Mouse (Mus musculus) neural tube, embryonic 11.5 days (tissue): Measurements from ENCODE around the gene Gm12216. TPM values are rescaled to one million over a fixed set of nuclear protein-coding genes. Genes with fewer than 3 reads are reported as not detected.

ENCODE experiments used
- ATAC-seq: fragments of 200-750 bp; cut with Nextera tagmentation; 2 replicates; pipeline ENCODE4 v1.8.0; 2017; ENCODE audit warnings: moderate number of reproducible peaks, mild to moderate bottlenecking, moderate TSS enrichment, moderate library complexity; ENCODE audit not compliant: insufficient read depth, low FRiP score, low TSS enrichment
- DNase-seq: peaks from one replicate; pipeline ENCODE4 v3.0.0-alpha.2; 2015; ENCODE audit warnings: low spot score
- H3K27ac ChIP-seq: fragments of 300-500 bp; sonication (generic); 2 replicates; pipeline ENCODE4 v1.5.1; 2014; ENCODE audit warnings: low read depth, mild to moderate bottlenecking, low read length
- H3K27me3 ChIP-seq: fragments of 300-500 bp; sonication (generic); 2 replicates; pipeline ENCODE4 v1.6.1; 2014; ENCODE audit warnings: mild to moderate bottlenecking, low read length, mixed read lengths; ENCODE audit not compliant: control insufficient read depth, insufficient read depth
- H3K36me3 ChIP-seq: fragments of 300-500 bp; sonication (generic); 2 replicates; pipeline ENCODE4 v1.6.1; 2014; ENCODE audit warnings: mild to moderate bottlenecking, low read length, moderate library complexity, mixed read lengths; ENCODE audit not compliant: control insufficient read depth, insufficient read depth
- H3K4me1 ChIP-seq: fragments of 300-500 bp; sonication (generic); 2 replicates; pipeline ENCODE4 v1.6.1; 2014; ENCODE audit warnings: low read length, mixed read lengths; ENCODE audit not compliant: control insufficient read depth, insufficient read depth
- H3K4me2 ChIP-seq: fragments of 300-500 bp; sonication (generic); 2 replicates; pipeline ENCODE4 v1.6.1; 2014; ENCODE audit warnings: low read depth, mild to moderate bottlenecking, moderate library complexity
- H3K4me3 ChIP-seq: fragments of 300-500 bp; sonication (generic); 2 replicates; pipeline ENCODE4 v1.5.1; 2014; ENCODE audit warnings: low read depth, low read length
- H3K9ac ChIP-seq: fragments of 300-500 bp; sonication (generic); 2 replicates; pipeline ENCODE4 v1.6.1; 2014; ENCODE audit warnings: mild to moderate bottlenecking, low read length
- H3K9me3 ChIP-seq: fragments of 300-500 bp; sonication (generic); 2 replicates; pipeline ENCODE4 v1.6.1; 2016; ENCODE audit warnings: low read length; ENCODE audit not compliant: control insufficient read depth
- WGBS: fragments of 180-500 bp; shearing (Covaris S2); extraction: QIAGEN DNeasy Blood & Tissue Kit; methylation state at CpG from one replicate; pipeline ENCODE4 v1.1.7; 2014; 5-methylcytosine and 5-hydroxymethylcytosine counted together
- polyA plus RNA-seq: library from polyadenylated mRNA; unstranded; fragments of >200 nt; fragmentation: Nextera tagmentation; extraction: Ambion mirVana; gene quantifications from 2 replicates; pipeline ENCODE4 v1.2.1, GENCODE M21; 2014

Gene Gm12216
- polyA plus RNA-seq, 1 experiment from 2014 or later, result not detected

GRCm38 (mm10) chr11:53769185-53769576 is 89.9 kb downstream of the Gm12216 start:
- H3K4me3 ChIP-seq, result no peak overlapping the region
- H3K4me1 ChIP-seq, result no peaks in the 10 kb centered on the region
- DNase-seq, result no peak
- no peak overlapping the region for H3K27ac ChIP-seq
- H3K27me3 ChIP-seq, result peaks cover 12% of the 10 kb centered on the region; the same call in 1 of the 2 replicates
- peak overlapping the region; percentile 93 for H3K4me2 ChIP-seq
- H3K9ac ChIP-seq, result no peak overlapping the region
- WGBS, result 55% methylated on average over 12 of the region's 12 CpGs
- H3K9me3 ChIP-seq, result no peaks in the 10 kb centered on the region
- H3K36me3 ChIP-seq, result no peaks in the 10 kb centered on the region
- ATAC-seq, result no peak

GRCm38 (mm10) chr11:53768422-53769184 is 90.5 kb downstream of the Gm12216 start:
- H3K36me3 ChIP-seq, result no peaks in the 10 kb centered on the region
- ATAC-seq (no peak), DNase-seq (no peak)
- peaks cover 4% of the 10 kb centered on the region; the same call in 1 of the 2 replicates for H3K4me1 ChIP-seq
- H3K4me3 ChIP-seq, result no peak overlapping the region
- 78% methylated on average over 13 of the region's 13 CpGs for WGBS
- H3K9me3 ChIP-seq, result no peaks in the 10 kb centered on the region
- no peak overlapping the region for H3K9ac ChIP-seq
- H3K27me3 ChIP-seq, result peaks cover 12% of the 10 kb centered on the region; the same call in 1 of the 2 replicates
- H3K4me2 ChIP-seq, result no peak overlapping the region
- no peak overlapping the region for H3K27ac ChIP-seq

GRCm38 (mm10) chr11:53764581-53764980 is 94.5 kb downstream of the Gm12216 start:
- DNase-seq, result no peak
- WGBS, result 58% methylated on average over 5 of the region's 5 CpGs
- H3K9ac ChIP-seq, result no peak overlapping the region
- peaks cover 25% of the 10 kb centered on the region; the same call in 1 of the 2 replicates for H3K27me3 ChIP-seq
- no peaks in the 10 kb centered on the region for H3K36me3 ChIP-seq
- H3K4me2 ChIP-seq, result no peak overlapping the region
- H3K27ac ChIP-seq, result no peak overlapping the region
- no peak overlapping the region for H3K4me3 ChIP-seq
- H3K4me1 ChIP-seq, result peaks cover 14% of the 10 kb centered on the region
- ATAC-seq, result no peak
- H3K9me3 ChIP-seq, result no peaks in the 10 kb centered on the region

- Histone ChIP-seq H3K9me3 (no peaks in the 10 kb centered on the region), H3K4me1 (peaks cover 14% of the 10 kb centered on the region), H3K4me2 (peak overlapping the region; percentile 64), H3K27ac (no peak overlapping the region), H3K9ac (peak overlapping the region; percentile 61), H3K4me3 (peak overlapping the region; percentile 28), H3K27me3 (peaks cover 18% of the 10 kb centered on the region; the same call in 1 of the 2 replicates), H3K36me3 (no peaks in the 10 kb centered on the region)
- peak; percentile 83 for DNase-seq
- WGBS, result 3% methylated on average over 32 of the region's 33 CpGs
- peak; percentile 68 for ATAC-seq
Observed at GRCm38 (mm10) chr11:53763496-53764140, 95.4 kb downstream of the Gm12216 start.

- Histone ChIP-seq H3K27ac (no peak overlapping the region), H3K4me2 (peak overlapping the region; percentile 64), H3K36me3 (no peaks in the 10 kb centered on the region), H3K27me3 (peaks cover 15% of the 10 kb centered on the region; the same call in 1 of the 2 replicates), H3K9ac (peak overlapping the region; percentile 14), H3K4me3 (peak overlapping the region; percentile 28), H3K9me3 (no peaks in the 10 kb centered on the region), H3K4me1 (peaks cover 14% of the 10 kb centered on the region)
- WGBS, result 10% methylated on average over 23 of the region's 23 CpGs
- ATAC-seq, result peak; percentile 48
- no peak for DNase-seq
Observed at GRCm38 (mm10) chr11:53762827-53763495, 96.1 kb downstream of the Gm12216 start.

GRCm38 (mm10) chr11:53762426-53762825 is 96.6 kb downstream of the Gm12216 start:
- ATAC-seq, result no peak
- peak overlapping the region; percentile 28; the same call in 1 of the 2 replicates for H3K4me3 ChIP-seq

GRCm38 (mm10) chr11:53761822-53762221 is 97.2 kb downstream of the Gm12216 start:
- WGBS, result 65% methylated on average over 2 of the region's 2 CpGs
- peaks cover 14% of the 10 kb centered on the region for H3K4me1 ChIP-seq
- no peaks in the 10 kb centered on the region for H3K36me3 ChIP-seq
- DNase-seq (no peak), ATAC-seq (no peak)
- no peak overlapping the region for H3K4me3 ChIP-seq
- no peak overlapping the region for H3K27ac ChIP-seq
- no peaks in the 10 kb centered on the region for H3K9me3 ChIP-seq
- H3K27me3 ChIP-seq, result peaks cover 15% of the 10 kb centered on the region; the same call in 1 of the 2 replicates
- H3K9ac ChIP-seq, result no peak overlapping the region
- no peak overlapping the region for H3K4me2 ChIP-seq

More at GRCm38 (mm10) chr11:53762426-53762825, 96.6 kb downstream of the Gm12216 start:
- WGBS, result 54% methylated on average over 2 of the region's 2 CpGs
- peak overlapping the region; percentile 64; the same call in 1 of the 2 replicates for H3K4me2 ChIP-seq
- no peaks in the 10 kb centered on the region for H3K36me3 ChIP-seq
- no peaks in the 10 kb centered on the region for H3K9me3 ChIP-seq
- DNase-seq, result no peak
- H3K27ac ChIP-seq, result no peak overlapping the region
- H3K27me3 ChIP-seq, result peaks cover 15% of the 10 kb centered on the region; the same call in 1 of the 2 replicates
- H3K9ac ChIP-seq, result no peak overlapping the region
- peaks cover 14% of the 10 kb centered on the region for H3K4me1 ChIP-seq

- H3K4me1 ChIP-seq, result peaks cover 14% of the 10 kb centered on the region
- 81% methylated on average over 5 of the region's 5 CpGs for WGBS
- H3K27me3 ChIP-seq, result peaks cover 15% of the 10 kb centered on the region; the same call in 1 of the 2 replicates
- no peaks in the 10 kb centered on the region for H3K36me3 ChIP-seq
- DNase-seq (no peak), ATAC-seq (no peak)
- no peak overlapping the region for H3K4me2 ChIP-seq
- H3K27ac ChIP-seq, result no peak overlapping the region
- no peak overlapping the region for H3K9ac ChIP-seq
- H3K4me3 ChIP-seq, result no peak overlapping the region
- no peaks in the 10 kb centered on the region for H3K9me3 ChIP-seq
Observed at GRCm38 (mm10) chr11:53761284-53761683, 97.8 kb downstream of the Gm12216 start.
